Mouse (Mus musculus) megakaryocyte, embryonic 14.5 days (primary cell): Measurements from ENCODE around the gene Adk.

Experiments
- FLI1 ChIP-seq: IDR thresholded peaks from 2 replicates; pipeline ENCODE4 v1.6.1; 2012; ENCODE audit warnings: low read length, inconsistent platforms, mixed read lengths
- GATA1 ChIP-seq: IDR thresholded peaks from 3 replicates; pipeline ENCODE4 v1.6.1; 2012; ENCODE audit warnings: mixed read lengths, low read length, inconsistent platforms, borderline replicate concordance

DNA sequence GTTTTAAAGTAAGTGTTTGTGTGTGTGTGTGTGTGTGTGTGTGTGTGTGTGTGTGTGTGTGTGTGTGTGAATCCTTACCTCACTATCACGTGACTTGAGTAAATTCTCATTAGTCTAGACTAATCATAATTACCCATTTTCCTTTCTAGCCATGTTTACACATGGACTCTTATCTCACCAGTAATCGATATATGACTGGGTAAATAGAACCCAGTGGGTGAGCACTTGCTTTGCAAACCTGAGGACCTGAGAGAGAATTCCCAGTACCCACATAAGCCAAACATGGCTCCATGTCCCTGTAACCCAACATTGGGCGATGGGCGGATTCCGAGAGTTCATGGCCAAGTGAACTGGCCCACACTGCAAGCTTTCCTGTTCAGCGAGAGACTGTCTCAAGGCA lies 74.8 kb downstream of the Adk start:
- no peak for TF ChIP-seq GATA1
- no peak for TF ChIP-seq FLI1
